Mouse (Mus musculus): ENCODE results near the gene Loxl3.

Gene Loxl3

DNA sequence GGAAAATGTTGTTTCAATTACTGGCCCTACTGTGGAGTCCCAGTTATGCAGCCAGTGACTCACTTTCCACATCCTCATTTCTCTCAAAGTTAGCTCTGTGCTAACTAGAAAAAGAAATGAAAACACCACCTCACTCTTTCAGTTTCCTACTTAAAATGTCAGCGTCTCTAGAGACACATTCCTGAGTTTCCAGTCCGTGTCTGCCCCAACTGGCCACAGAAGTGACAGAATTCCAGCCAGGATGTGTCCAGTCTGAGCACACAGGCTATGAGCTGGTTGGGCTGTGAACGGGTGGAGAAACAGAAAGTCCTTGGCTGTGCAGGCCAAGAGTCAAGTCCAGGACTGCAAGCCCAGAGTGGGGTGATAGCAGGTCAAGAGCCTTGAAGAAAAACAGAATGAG, 16.8 kb upstream of the Loxl3 start:
- peak; percentile 35 for DNase-seq (ENCODE audit: low spot score)

DNA sequence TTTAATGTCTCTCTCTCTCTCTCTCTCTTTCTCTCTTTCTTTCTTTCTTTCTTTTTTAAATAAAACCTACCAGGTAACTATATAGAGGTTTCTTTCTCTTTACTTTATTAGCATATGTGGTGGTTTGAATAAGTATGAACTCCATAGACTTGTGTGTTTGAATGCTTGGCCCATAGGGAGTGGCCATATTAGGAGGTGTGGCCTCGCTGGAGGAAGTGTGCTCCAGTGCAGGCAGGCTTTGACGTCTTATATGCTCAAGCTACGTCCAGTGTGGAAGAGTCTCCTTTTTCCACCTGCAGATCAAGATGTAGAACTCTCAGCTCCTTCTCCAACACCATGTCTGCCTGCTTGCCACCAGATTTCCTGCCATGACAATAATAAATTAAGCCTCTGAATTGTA, 14.9 kb upstream of the Loxl3 start:
- no peak for DNase-seq (ENCODE audit: low spot score)

DNA sequence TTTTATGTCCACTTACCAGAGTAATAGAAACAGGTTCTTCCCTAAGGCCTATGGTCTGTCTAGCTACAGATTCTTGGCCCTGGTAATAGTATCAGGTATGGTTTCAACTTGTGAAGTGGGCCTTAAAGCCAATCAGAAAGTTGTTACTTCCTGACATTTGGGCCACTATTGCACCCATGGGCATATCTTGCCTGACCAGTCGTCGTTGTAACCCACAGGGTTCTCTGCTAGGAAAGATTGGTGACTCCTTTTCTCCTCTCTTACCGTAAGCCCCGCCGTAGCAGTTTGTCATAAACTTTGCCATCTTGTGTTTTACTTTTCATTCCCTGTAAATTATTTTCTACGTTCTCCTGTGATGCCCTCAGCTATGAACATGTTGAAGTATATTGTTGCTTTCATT, 13.9 kb upstream of the Loxl3 start:
- DNase-seq (ENCODE audit: low spot score) = no peak

DNA sequence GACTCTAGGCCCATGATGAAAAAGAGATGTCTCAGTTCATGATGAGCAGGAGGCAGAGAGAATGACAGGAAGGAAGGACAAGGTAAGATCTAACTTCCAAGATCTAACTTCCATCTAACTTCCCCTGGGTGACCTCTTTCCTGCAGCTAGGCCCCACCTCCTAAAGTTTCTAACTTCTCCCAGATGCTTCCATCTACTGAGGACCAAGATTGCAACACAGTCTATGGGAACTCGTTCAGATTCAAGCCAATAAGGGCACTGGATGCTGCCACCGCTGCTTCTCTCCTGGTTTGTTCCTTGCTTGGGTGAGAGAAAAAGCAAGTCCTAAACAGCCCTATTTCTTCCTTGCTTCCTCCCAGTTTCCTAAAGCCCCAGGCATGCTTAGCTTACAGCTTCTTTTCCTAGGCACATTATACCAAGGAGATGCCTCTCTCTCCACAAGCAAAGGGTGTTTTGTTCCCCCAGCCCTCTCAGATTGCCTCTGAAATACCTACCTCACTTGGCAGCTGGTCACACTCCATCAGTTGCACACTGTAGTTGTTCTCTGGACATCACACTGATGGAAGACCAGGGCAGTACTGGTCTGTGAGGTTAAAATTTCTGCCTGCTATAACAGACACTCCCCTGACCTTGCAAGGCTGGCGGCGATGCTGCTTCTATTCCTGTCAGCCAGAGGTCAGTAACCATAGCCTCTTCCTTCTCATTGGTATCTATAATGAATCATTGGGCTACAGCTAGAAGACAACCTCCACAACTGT, 13.0 kb upstream of the Loxl3 start:
- DNase-seq (ENCODE audit: low spot score) = no peak

DNA sequence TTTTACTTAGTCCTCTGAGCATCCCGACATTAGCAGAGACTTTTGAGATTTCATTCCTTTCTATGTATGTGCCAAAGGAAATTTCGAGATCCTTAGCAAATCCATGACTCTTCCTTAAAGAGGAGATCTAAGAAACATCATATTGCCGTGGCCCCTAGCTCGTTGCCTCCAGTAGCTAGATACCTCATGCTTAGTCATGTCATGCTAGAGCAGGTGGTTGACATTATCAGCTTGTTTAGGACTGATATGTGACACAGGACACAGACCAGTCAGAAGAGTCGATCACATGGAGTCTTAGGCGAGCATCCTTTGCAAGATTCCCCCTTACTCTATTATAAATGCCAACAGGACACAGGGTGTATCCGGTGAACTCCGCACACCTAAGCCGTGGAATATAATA, 11.0 kb upstream of the Loxl3 start:
- DNase-seq (ENCODE audit: low spot score) = no peak

DNA sequence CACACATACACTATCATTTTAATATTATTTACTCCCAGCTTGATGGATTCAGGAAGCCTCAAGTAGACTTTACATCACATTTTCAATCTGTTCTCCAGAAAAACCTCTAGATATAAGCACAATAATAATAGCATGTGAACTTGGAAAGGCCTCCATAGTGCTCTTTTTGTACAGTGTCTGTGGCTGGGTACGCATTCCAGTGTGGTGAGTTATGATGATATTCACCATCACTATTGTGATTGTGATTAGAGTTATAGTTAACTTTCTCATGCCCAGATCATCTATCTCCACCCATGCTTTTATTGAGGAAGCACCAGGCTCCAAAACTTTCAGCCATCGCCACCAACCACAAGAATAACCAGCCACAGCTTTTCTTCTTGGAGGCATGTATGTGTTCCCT, 10.2 kb upstream of the Loxl3 start:
- DNase-seq (ENCODE audit: low spot score) = no peak

DNA sequence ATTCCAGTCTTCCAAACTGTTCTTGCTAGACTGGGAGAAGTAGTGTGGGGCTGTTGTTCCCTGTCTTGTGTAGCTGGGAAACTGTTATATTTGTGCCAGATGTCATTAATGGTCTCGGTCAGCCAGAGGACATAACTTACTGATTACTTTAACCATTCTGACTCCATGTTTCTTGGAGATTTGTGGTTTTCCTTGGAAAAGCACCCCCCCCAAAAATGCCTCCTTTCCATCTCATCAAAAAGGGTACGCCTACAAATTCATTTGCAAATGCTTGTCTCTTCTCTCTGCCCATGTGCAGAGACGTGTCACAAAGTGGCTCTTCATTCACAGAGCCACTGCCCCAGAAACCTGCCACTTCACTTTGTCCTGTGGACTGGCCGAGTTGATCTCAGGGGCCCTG, 9.6 kb upstream of the Loxl3 start:
- no peak for DNase-seq (ENCODE audit: low spot score)

DNA sequence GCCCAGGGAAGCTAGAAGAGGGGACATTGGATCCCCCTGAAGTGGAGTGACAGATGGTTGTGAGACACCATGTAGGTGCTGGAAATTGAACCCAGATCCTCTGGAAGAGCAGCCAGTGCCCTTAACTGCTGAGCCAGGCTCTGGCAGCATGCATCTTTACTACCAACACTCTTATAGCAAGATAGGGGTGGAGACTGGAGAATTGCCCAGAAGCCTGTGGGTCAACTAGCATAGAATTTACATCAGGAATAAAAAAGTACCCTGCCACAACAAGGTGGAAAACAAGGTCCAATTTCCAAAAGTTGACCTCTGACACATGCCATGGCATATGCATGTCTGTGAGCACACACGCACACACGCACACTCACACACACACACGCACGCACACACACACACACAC, 8.8 kb upstream of the Loxl3 start:
- DNase-seq (ENCODE audit: low spot score) = no peak

DNA sequence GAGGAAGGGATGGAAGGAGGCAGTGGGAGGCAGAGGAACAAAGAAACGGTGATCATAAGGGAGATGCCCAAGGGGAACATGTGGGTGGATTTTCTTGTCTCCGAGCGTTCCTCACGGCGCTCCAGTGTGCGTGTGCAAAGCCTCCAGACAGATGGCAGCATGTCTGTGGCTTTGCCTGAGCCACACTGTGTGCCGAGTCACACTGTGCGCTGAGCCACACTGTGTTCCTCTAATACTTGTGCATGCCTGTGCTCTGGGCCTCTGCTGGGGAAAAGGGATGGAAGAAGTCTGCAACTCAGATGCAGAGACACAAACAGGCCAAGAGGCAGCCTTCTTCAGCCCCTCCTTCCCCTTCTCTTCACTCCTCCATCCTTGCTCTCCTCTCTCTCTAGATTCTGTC, 6.7 kb upstream of the Loxl3 start:
- no peak for DNase-seq (ENCODE audit: low spot score)

DNA sequence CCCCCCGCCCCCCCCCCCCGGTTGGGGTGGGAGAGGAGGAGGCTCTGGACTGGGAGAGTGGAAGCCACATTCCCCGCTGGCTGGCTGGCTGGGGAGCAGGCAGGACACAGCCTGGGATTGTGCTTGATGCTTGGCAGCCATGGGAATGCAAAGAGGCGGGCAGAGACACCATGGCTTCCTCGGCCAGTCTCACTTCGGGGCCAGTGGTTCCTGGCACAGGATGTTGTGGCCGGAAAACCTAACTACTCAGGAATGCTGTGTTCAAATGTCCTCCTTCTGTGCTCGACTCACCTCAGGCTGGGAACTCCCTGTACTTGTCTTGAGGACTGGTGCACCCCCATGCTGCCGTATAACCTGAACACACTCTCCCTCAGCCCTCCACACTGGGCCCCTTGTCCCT, 6.3 kb upstream of the Loxl3 start:
- DNase-seq (ENCODE audit: low spot score) = no peak

DNA sequence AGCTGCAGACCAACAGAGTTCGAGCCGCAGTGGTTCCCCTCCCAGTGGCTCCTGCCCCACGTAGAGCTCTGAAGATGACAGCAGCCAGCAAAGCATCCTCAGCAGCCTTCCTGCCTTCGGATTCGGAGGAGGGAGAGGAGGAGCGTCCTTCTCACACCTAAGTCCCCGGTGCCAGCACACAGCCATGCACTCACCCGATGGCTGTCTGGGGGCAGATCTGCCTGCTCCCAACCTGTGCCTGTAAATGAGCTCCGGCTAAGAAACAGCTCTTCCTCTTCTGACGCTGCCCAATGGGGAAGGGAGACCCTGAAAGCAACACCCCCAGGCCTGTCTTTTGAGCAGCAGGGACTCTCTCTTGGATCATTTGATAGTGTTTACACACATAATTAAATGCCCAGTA, 4.2 kb upstream of the Loxl3 start:
- DNase-seq (ENCODE audit: low spot score) = no peak

DNA sequence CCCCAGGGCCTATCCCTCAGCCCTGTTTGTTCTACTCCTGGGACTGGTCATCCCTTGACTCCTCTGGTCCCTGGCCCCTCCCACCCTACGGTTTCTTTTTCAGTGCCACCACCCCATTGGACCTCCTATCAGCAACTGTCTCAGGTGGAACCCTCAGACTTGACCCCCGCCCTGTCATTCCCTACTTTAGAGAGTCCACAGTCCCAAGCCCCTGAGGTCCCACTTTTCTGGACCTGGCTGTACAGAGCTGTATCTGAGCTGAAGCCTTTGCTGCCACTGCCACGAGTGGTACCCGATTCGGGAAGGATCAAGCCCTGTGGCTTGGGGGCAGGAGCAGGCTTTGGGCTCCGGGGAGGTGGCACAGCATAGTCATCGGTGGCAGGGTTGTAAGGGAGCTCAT, 2.9 kb upstream of the Loxl3 start:
- no peak for DNase-seq (ENCODE audit: low spot score)

DNA sequence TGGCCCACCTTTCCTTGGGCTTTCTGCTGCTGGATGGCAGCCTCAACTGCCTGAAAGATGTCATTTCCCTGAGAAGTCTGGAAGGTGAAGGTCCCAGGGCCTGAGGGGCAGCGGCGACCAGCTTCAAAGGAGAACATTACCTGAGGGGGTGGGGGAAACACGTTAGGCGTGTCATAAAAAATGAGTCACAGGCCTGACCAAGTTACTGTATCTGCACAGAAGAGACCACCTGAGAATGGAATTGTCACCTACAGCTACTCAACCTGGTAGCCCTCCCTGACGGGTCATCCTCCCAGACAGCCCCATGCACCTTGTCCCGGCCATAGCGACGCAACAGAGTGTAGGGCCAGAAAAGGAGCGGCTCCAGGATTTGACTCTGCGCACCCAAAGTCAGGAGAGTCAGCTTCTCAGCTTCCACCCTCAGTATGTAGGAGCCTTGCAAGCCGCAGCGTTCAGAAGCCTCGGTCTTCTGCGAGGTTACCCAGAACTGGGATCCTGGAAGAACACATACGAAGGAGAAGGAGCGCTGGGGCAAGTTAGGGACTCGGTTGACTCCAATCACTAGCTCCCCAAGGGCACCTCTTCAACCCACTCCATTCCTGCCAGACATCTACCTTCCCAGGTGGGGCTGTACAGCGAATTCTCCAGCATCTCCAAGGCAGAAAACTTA, 1.9 kb upstream of the Loxl3 start:
- DNase-seq (ENCODE audit: low spot score) = no peak

DNA sequence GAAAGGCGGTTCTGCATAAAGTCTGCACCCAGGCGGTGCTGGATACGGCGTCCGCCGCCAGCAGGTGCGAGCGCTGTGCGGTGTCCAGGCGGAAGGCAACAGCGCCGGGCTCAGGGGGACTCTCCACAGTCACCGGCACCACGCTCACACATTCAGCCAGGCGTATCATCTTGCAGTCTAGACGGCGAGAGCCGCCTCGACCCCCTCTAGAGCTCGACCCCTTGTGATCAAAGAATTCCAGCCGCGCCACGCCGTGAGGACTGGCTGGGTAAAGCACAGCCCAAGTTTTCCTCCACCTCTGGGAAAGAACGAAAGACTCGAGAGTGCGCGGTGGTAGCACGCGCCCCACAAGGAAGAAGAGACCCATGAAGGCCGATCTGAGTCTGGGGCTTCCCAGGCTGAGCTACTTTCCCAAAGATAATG, 1.2 kb upstream of the Loxl3 start:
- DNase-seq (ENCODE audit: low spot score) = peak; percentile 49

DNA sequence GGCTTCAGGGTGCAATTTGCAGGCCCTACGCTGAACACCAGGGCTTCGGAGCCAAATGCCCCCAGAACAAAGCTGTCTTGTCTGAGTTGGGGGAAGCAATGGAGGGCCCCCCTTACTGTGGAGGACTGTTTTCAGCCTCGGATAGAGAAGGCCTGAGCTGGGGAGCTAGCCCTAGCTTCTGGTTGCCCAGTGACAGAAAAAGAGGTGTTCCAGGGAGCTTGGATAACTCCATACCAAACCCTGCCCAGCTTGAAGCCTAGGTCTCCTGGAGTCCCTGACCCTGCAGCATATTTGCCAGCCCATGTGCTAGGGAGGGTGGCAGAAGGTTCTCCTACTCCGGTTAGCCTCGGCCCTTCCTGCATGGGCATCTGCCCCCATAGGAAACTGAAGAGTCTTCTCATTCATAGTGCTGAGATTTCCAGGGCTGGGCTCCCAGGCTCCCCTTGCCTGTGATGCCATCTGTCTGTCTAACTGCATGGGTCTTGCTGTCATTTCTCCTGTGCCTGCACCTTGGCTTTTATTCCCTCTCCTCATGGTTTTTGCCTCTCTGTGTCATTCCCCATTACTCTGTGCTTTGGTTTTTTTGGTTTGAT, 586 bp downstream of the Loxl3 start:
- no peak for DNase-seq (ENCODE audit: low spot score)

DNA sequence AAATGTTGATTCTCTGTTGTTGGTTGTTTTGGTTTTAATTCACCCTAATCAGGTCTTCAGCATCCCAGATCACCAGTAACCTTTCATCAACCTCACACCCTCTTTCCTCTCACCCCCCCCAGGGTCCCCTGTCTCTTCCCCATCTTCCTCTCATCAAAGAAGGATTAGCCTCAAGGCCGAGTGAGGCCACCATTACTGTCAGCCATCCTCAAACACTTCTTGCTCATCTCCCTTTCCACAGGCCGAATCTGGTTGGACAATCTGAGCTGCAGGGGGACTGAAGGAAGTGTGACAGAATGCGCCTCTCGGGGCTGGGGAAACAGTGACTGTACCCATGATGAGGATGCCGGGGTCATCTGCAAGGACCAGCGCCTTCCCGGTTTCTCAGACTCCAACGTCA, 3.2 kb downstream of the Loxl3 start:
- DNase-seq (ENCODE audit: low spot score) = no peak

DNA sequence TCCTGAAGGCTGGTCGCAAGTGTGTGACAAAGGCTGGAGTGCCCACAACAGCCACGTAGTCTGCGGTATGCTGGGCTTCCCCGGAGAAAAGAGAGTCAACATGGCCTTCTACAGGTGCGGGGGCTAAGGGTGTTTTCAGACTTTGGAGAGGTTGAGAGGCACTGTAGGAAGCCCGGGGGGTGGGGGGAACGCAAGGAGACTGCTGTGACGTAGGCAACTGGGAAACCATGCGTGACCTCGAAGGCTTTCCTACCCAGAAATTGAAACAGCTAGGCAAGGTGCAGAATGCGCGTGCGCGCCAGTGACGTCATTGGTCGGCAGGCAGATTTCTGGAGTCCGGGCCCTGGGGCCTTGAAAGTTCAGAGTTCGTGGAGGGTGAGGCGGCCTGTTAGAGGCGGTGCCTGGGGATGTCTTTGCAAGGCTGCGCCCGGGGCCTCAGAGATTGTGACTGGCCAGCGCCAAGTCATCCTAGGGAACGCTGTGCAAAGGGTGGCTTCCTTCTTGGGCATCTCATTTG, 4.6 kb downstream of the Loxl3 start:
- peak; percentile 86 for DNase-seq (ENCODE audit: low spot score)

DNA sequence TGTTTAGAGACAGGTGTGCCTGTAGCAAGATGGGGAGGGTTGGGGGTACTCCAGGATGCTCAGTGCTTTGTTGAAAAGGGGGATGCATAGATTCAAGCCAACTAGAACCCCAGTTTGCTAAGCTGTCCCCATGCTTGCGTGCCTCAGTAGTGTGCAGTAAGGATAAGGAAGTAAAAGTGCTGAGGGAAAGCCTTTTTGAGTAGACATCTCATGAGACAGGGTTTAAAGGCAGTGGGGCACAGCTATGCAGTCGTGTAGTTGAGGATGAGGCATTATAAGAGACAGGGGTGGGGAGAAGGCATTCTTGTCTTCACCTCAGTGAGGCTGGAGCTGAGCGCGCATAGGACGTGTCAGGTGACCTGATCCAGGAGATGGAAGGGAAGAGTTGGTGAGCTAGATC, 6.6 kb downstream of the Loxl3 start:
- no peak for DNase-seq (ENCODE audit: low spot score)

DNA sequence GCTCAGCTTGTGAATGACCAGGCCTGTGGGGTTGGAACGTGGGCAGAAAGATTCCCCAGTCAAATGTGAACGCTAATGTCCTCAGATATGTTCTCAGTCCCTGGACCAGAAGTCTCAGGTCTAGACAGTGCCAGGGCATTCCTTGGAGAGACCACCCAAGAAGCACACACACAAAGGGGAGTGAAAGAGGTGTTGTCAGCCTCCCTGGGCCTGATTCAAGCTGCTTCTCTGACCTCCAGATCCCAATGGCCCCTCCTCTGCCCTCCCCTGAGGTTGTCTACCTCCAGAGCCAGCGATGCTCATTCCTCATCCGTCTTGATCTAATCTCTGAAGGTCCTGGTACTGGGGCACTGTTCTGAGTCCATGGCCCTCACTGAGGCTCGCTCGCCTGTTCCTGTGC, 9.6 kb downstream of the Loxl3 start:
- DNase-seq (ENCODE audit: low spot score) = no peak

DNA sequence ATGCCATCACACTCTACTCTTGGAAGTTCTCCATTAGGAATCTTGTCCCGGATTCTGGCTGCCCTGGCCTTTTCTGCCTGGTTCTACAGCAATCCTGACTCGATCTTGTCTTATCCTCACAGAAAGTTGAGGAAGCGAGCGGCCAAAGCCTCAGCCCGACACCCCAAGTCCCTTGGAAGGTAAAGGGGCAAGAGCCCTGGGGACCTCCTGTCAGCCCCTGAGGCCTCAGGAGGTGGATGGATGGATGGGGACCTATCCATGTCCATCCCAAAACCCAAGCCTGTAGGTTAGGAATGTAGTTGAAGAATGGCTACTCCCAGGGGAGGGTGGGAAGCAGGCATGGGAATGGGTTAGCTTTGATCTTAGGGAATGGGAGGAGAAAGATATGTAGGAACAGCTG, 10.0 kb downstream of the Loxl3 start:
- no peak for DNase-seq (ENCODE audit: low spot score)

DNA sequence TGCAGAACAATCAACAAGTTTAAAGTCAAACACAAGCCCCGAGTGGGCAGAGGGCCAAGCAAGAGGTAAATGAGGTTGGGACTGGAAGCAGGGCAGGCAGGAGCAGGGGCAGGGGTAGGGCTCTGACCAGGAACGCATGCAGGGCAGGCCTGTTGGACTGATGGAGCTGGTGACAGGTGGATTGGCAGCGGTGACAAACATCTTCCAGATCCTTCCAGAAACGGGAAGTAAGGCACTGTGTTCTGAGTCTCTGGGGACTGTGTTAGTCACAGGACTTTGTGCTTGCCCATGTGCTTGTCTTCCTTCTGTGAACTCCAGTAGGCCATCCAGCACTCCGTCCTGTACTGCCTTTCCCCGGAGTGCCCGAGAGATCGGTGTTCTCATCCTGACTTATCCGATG, 10.8 kb downstream of the Loxl3 start:
- no peak for DNase-seq (ENCODE audit: low spot score)

DNA sequence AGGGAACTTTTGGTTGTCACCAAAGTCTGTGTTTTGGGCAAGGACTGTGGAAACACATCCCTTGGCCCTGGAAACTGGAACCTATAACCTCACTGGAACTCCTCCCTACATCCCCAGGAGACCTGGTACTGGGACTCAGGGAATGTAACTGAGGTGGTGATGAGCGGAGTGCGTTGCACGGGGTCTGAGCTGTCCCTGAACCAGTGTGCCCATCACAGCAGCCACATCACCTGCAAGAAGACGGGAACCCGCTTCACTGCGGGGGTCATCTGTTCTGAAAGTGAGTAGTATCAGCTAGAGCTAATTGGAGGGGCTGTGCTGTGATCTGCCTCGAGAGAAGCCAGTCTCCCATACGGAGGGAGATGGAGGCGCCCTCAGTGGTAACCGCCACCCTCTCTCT, 15.4 kb downstream of the Loxl3 start:
- no peak for DNase-seq (ENCODE audit: low spot score)

Measured in ovary, postnatal 36 days (tissue).